Mouse (Mus musculus): ENCODE measurements at regions not wholly inside any gene's neighbourhood (a gene's known extent, or its start where the extent isn't known, plus 50 kb on each side); places are given as distances from the start of the nearest gene placed in this dataset.
"Not testable (repeated sequence)": the region's sequence is repeated elsewhere in the genome, so short reads cannot be mapped to it uniquely, and the experiment has no call there.

DNA sequence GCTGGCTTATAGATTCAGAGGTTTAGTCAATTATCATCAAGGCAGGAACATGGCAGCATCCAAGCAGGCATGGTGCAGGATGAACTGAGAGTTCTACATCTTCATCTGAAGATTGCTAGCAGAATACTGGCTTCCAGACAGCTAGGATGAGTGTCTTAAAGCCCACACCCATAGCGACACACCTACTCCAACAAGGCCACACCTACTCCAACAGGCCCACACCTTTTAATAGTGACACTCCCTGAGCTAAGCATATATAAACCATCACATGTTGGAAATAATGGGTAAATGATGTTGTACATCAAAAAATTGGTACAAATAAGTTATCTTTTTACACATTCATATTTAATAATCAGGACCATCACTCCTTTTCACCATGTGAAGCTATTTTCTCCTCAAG lies 299.6 kb downstream of the Pcsk1 start:
- peaks cover 26% of the 10 kb centered on the region for H3K4me1 ChIP-seq
- H3K36me3 ChIP-seq (replicated peaks; ENCODE audit: low read length), result no peaks in the 10 kb centered on the region
- no peaks in the 10 kb centered on the region for H3K9me3 ChIP-seq
- H3K4me3 ChIP-seq (replicated peaks), result no peak overlapping the region
- H3K27me3 ChIP-seq (replicated peaks), result peaks cover 2% of the 10 kb centered on the region
- TF ChIP-seq GATA1 (IDR thresholded peaks at IDR 0.05; ENCODE audit: borderline replicate concordance, low read length) (no peak), FLI1 (IDR thresholded peaks at IDR 0.05; ENCODE audit: low read length) (no peak)

- H3K27me3 ChIP-seq (replicated peaks), result peaks cover 2% of the 10 kb centered on the region
- peaks cover 22% of the 10 kb centered on the region for H3K4me1 ChIP-seq
- no peaks in the 10 kb centered on the region for H3K36me3 ChIP-seq (replicated peaks; ENCODE audit: low read length)
- no peak overlapping the region for H3K4me3 ChIP-seq (replicated peaks)
- no peaks in the 10 kb centered on the region for H3K9me3 ChIP-seq
- no peak for TF ChIP-seq FLI1 (IDR thresholded peaks at IDR 0.05; ENCODE audit: low read length)
- no peak for TF ChIP-seq GATA1 (IDR thresholded peaks at IDR 0.05; ENCODE audit: borderline replicate concordance, low read length)
Measured at GRCm38 (mm10) chr13:75390177-75390576, 300.6 kb downstream of the Pcsk1 start.

GRCm38 (mm10) chr13:75399846-75400245 lies 306.7 kb upstream of the Ell2 start:
- not testable (repeated sequence) for H3K4me1 ChIP-seq; H3K4me3 ChIP-seq (replicated peaks); H3K9me3 ChIP-seq; H3K36me3 ChIP-seq (replicated peaks; ENCODE audit: low read length); H3K27me3 ChIP-seq (replicated peaks)

DNA sequence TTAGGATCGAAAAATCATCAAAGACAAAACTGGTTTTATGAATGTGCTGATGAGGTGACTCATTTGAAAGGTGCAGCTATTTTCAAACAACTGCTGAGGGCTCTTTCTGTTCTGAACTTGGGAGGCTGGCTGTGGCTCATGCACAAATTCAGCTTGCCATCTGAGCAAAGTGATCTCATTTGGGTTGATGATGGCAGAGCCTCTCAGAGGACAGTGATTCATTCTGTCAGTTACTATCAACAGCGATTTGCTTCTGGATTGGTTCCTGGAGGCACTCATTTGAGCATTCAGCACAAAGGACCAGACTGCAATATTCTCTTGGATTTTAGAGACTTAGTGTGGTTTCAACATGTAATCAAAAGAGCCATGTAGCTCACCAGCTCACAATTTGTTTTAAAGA lies 285.8 kb upstream of the Ell2 start:
- Histone ChIP-seq H3K4me1 (no peaks in the 10 kb centered on the region), H3K36me3 (replicated peaks; ENCODE audit: low read length) (no peaks in the 10 kb centered on the region), H3K4me3 (replicated peaks) (no peak overlapping the region), H3K27me3 (replicated peaks) (no peaks in the 10 kb centered on the region), H3K9me3 (no peaks in the 10 kb centered on the region)
- no peak for TF ChIP-seq GATA1 (IDR thresholded peaks at IDR 0.05; ENCODE audit: borderline replicate concordance, low read length)
- no peak for TF ChIP-seq FLI1 (IDR thresholded peaks at IDR 0.05; ENCODE audit: low read length)

DNA sequence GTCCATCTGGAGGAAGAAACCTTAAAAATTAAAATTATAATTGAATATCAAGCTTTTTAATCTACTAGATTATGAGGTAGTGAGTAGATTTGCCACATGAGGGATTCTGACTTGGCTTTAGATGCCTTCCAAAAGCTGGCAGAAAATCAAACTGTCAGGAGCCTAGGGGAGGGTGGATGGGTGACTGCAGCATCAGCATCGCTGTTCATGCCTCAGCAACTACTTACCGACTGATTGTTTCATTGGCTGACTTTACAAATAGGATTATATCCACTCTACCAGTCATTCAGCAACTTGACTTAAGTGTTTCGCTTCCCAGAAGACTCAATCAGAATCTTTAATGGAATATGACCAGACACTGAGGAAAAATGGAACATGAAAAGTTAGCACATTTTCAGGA lies 279.6 kb upstream of the Ell2 start:
- H3K9me3 ChIP-seq, result no peaks in the 10 kb centered on the region
- H3K4me3 ChIP-seq (replicated peaks), result no peak overlapping the region
- no peak for TF ChIP-seq GATA1 (IDR thresholded peaks at IDR 0.05; ENCODE audit: borderline replicate concordance, low read length)
- no peak for TF ChIP-seq FLI1 (IDR thresholded peaks at IDR 0.05; ENCODE audit: low read length)
- no peaks in the 10 kb centered on the region for H3K27me3 ChIP-seq (replicated peaks)
- H3K36me3 ChIP-seq (replicated peaks; ENCODE audit: low read length), result no peaks in the 10 kb centered on the region
- no peaks in the 10 kb centered on the region for H3K4me1 ChIP-seq

- Histone ChIP-seq H3K36me3 (replicated peaks; ENCODE audit: low read length) (no peaks in the 10 kb centered on the region), H3K27me3 (replicated peaks) (no peaks in the 10 kb centered on the region)
- no peak for TF ChIP-seq GATA1 (IDR thresholded peaks at IDR 0.05; ENCODE audit: borderline replicate concordance, low read length)
- TF ChIP-seq FLI1 (IDR thresholded peaks at IDR 0.05; ENCODE audit: low read length), result no peak
Measured at GRCm38 (mm10) chr13:75439170-75439569, 267.4 kb upstream of the Ell2 start.

GRCm38 (mm10) chr13:75440051-75440450 lies 266.5 kb upstream of the Ell2 start:
- peaks cover 9% of the 10 kb centered on the region; the same call in 1 of the 2 replicates for H3K9me3 ChIP-seq
- H3K36me3 ChIP-seq (replicated peaks; ENCODE audit: low read length), result no peaks in the 10 kb centered on the region
- H3K4me1 ChIP-seq, result peaks cover 6% of the 10 kb centered on the region; the same call in 1 of the 2 replicates
- no peak for TF ChIP-seq GATA1 (IDR thresholded peaks at IDR 0.05; ENCODE audit: borderline replicate concordance, low read length)
- TF ChIP-seq FLI1 (IDR thresholded peaks at IDR 0.05; ENCODE audit: low read length), result no peak
- H3K27me3 ChIP-seq (replicated peaks), result no peaks in the 10 kb centered on the region
- H3K4me3 ChIP-seq (replicated peaks), result no peak overlapping the region

More at GRCm38 (mm10) chr13:75439170-75439569, 267.4 kb upstream of the Ell2 start:
- H3K4me3 ChIP-seq (replicated peaks), result no peak overlapping the region
- peaks cover 6% of the 10 kb centered on the region; the same call in 1 of the 2 replicates for H3K4me1 ChIP-seq
- peaks cover 9% of the 10 kb centered on the region; the same call in 1 of the 2 replicates for H3K9me3 ChIP-seq

GRCm38 (mm10) chr13:75460335-75460878 lies 246.2 kb upstream of the Ell2 start:
- no peak for TF ChIP-seq GATA1 (IDR thresholded peaks at IDR 0.05; ENCODE audit: borderline replicate concordance, low read length)
- no peaks in the 10 kb centered on the region for H3K9me3 ChIP-seq
- no peaks in the 10 kb centered on the region for H3K36me3 ChIP-seq (replicated peaks; ENCODE audit: low read length)
- no peak overlapping the region for H3K4me3 ChIP-seq (replicated peaks)
- peaks cover 2% of the 10 kb centered on the region for H3K27me3 ChIP-seq (replicated peaks)
- 0 out of 2 replicates have a peak, but pooled peaks cover 4% of the 10 kb centered on the region for H3K4me1 ChIP-seq

DNA sequence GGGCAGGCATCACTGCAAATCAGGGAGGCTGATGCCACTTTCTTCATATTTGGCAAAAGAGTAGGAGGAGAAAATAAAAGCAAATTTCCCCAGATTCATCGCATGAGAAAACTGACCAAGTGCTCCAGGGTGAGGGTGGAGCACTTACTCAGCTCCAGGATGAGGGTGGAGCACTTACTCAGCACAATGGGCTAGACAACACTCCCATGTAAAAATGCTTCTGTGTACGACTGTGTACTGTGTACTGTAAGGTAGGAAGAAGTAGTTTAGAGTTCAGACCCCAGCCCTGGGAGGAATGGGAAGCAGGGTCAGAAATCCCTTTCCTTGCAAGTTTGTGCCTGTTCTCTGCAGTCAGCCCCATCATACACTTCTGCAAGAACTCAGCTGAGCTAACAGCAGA lies 245.3 kb upstream of the Ell2 start:
- H3K4me1 ChIP-seq, result 0 out of 2 replicates have a peak, but pooled peaks cover 4% of the 10 kb centered on the region
- TF ChIP-seq GATA1 (IDR thresholded peaks at IDR 0.05; ENCODE audit: borderline replicate concordance, low read length) (no peak), FLI1 (IDR thresholded peaks at IDR 0.05; ENCODE audit: low read length) (no peak)
- peaks cover 2% of the 10 kb centered on the region for H3K27me3 ChIP-seq (replicated peaks)
- no peaks in the 10 kb centered on the region for H3K9me3 ChIP-seq
- H3K4me3 ChIP-seq (replicated peaks), result no peak overlapping the region
- no peaks in the 10 kb centered on the region for H3K36me3 ChIP-seq (replicated peaks; ENCODE audit: low read length)

- H3K36me3 ChIP-seq (replicated peaks; ENCODE audit: low read length), result no peaks in the 10 kb centered on the region
- H3K4me1 ChIP-seq, result no peaks in the 10 kb centered on the region
- H3K4me3 ChIP-seq (replicated peaks), result no peak overlapping the region
- H3K27me3 ChIP-seq (replicated peaks), result no peaks in the 10 kb centered on the region
- no peaks in the 10 kb centered on the region for H3K9me3 ChIP-seq
- TF ChIP-seq FLI1 (IDR thresholded peaks at IDR 0.05; ENCODE audit: low read length) (no peak), GATA1 (IDR thresholded peaks at IDR 0.05; ENCODE audit: borderline replicate concordance, low read length) (no peak)
Measured at GRCm38 (mm10) chr13:75467225-75467624, 239.3 kb upstream of the Ell2 start.

Measured in megakaryocyte, embryonic 14.5 days (primary cell).